Mouse (Mus musculus) intestine, postnatal 0 days (tissue): Measurements from ENCODE around the gene Lrig3. TPM values are rescaled to one million over a fixed set of nuclear protein-coding genes. Genes with fewer than 3 reads are reported as not detected.
A peak's percentile ranks its signal among the peaks of the same experiment; 100 is the strongest.

Experiments used
- ATAC-seq: fragments of 200-750 bp; cut with Nextera tagmentation; 2 replicates; pipeline ENCODE4 v1.8.0; 2017; ENCODE audit warnings: mild to moderate bottlenecking, moderate TSS enrichment, moderate library complexity
- H3K27ac ChIP-seq: fragments of 300-500 bp; sonication (generic); 2 replicates; pipeline ENCODE4 v1.5.1; 2014; ENCODE audit warnings: mild to moderate bottlenecking, low read depth, low read length, moderate library complexity
- H3K27me3 ChIP-seq: fragments of 300-500 bp; sonication (generic); replicated peaks from 2 replicates; pipeline ENCODE4 v1.6.1; 2014; ENCODE audit warnings: low read length, mixed read lengths; ENCODE audit not compliant: control insufficient read depth, insufficient read depth
- H3K36me3 ChIP-seq: fragments of 300-500 bp; sonication (generic); 2 replicates; pipeline ENCODE4 v1.6.1; 2014; ENCODE audit warnings: mild to moderate bottlenecking, moderate library complexity; ENCODE audit not compliant: control insufficient read depth, insufficient read depth
- H3K4me1 ChIP-seq: fragments of 300-500 bp; sonication (generic); replicated peaks from 2 replicates; pipeline ENCODE4 v1.6.1; 2014; ENCODE audit warnings: antibody characterized with exemption, low read length, mixed read lengths; ENCODE audit not compliant: control insufficient read depth, insufficient read depth
- H3K4me2 ChIP-seq: fragments of 300-500 bp; sonication (generic); replicated peaks from 2 replicates; pipeline ENCODE4 v1.6.1; 2014; ENCODE audit warnings: low read depth, mild to moderate bottlenecking, moderate library complexity
- H3K4me3 ChIP-seq: fragments of 300-500 bp; sonication (generic); 2 replicates; pipeline ENCODE4 v1.5.1; 2014; ENCODE audit warnings: low read depth, low read length
- H3K9ac ChIP-seq: fragments of 300-500 bp; sonication (generic); 2 replicates; pipeline ENCODE4 v1.6.1; 2014; ENCODE audit warnings: mild to moderate bottlenecking, low read depth, low read length
- H3K9me3 ChIP-seq: fragments of 300-500 bp; sonication (generic); 2 replicates; pipeline ENCODE4 v1.6.1; 2016; ENCODE audit warnings: mixed run types; ENCODE audit not compliant: control insufficient read depth
- CTCF ChIP-seq: sonication (generic); IDR thresholded peaks from 2 replicates; pipeline ENCODE4 v1.5.1; 2016; ENCODE audit warnings: low read depth, mild to moderate bottlenecking, control low read depth, antibody characterized with exemption, moderate library complexity
- WGBS: fragments of 180-500 bp; shearing (Covaris S2); extraction: QIAGEN DNeasy Blood & Tissue Kit; methylation state at CpG from one replicate; pipeline ENCODE4 v1.1.7; 2014; 5-methylcytosine and 5-hydroxymethylcytosine counted together
- microRNA-seq: library from miRNA; unstranded; fragments of <30 nt; microRNA quantifications from one replicate; pipeline ENCODE4, GENCODE M21; 2016
- polyA plus RNA-seq: library from polyadenylated mRNA; unstranded; fragments of >200 nt; fragmentation: Nextera tagmentation; extraction: Ambion mirVana; gene quantifications from 2 replicates; pipeline ENCODE4 v1.2.1, GENCODE M21; 2015

The Lrig3 gene
- polyA plus RNA-seq, 1 experiment from 2014 or later = 6.7 TPM

DNA sequence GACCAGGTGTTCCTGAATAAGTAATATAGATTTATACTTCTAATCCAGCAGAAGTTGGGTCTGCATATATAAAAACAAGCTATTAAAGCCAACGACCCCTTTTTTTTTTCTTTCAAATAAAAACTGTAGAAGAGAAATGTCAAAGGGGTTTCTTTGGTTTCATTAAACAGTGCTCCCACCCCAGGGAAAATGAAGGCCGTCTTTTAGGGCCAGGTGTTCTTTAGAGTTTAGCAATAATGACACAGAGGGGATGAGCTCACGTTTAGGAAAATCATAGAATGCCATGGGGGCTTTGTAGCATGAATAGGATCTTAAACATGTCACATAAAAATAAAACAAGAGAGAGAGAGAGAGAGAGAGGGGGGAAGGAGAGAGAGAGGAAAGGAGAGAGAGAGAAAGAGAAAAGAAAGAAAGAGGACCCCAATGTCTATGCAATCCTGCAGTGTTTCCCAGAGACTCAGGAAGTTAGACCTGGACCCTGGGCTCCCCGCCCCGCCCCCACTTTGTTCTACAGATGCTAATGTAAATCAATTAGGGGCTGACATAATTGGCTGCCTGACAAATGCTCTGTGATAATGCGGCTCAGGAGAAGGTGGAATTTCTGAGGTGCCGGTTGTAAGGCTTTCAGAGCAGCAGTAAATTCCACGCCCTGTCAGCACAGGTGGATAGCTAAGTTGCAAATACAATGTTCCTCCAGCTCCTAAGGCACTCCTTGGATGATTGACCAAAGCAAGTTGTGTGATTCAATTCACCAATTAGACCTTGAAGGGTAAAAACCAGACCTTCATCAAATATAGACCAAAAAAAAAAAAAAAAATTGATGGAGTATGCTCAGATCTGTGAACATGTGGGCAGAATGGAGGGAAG, 62.8 kb downstream of the Lrig3 start:
- no peaks in the 10 kb centered on the region for H3K27me3 ChIP-seq
- H3K9me3 ChIP-seq = no peaks in the 10 kb centered on the region
- no peak overlapping the region for H3K4me3 ChIP-seq
- no peak for TF ChIP-seq CTCF
- no peak overlapping the region for H3K27ac ChIP-seq
- H3K4me2 ChIP-seq = no peak overlapping the region
- no peak overlapping the region for H3K9ac ChIP-seq
- WGBS = 32% methylated on average over 8 of the region's 8 CpGs
- no peak for ATAC-seq
- H3K36me3 ChIP-seq = no peaks in the 10 kb centered on the region
- H3K4me1 ChIP-seq = no peaks in the 10 kb centered on the region

GRCm38 (mm10) chr10:126029441-126030114, 63.6 kb downstream of the Lrig3 start:
- no peak for TF ChIP-seq CTCF

DNA sequence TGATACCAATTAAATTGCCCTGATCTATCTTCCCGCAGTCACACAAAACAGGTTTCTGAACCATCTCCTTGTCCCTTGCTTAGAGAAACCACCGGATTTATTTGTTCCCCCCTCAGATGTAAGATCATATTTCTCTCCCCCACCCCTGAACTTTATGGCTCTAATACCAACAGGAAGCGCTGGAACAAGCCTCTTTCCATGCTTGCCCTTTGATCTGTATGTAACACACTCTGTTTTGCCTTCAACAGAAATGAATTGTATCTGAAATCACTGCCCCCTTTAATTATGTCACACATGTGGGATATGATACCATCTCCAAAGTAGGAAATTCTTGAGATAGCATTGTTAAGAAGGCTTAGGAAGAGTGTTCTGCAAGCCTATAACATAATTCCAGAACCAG, 90.9 kb downstream of the Lrig3 start:
- Histone ChIP-seq H3K4me2 (no peak overlapping the region), H3K36me3 (no peaks in the 10 kb centered on the region), H3K9ac (no peak overlapping the region), H3K4me1 (peaks cover 5% of the 10 kb centered on the region; the same call in 1 of the 2 replicates), H3K9me3 (no peaks in the 10 kb centered on the region), H3K27ac (no peak overlapping the region), H3K4me3 (no peak overlapping the region), H3K27me3 (no peaks in the 10 kb centered on the region)
- 20% methylated on average over 3 of the region's 3 CpGs for WGBS
- ATAC-seq = no peak
- no peak for TF ChIP-seq CTCF

More at GRCm38 (mm10) chr10:126029441-126030114, 63.6 kb downstream of the Lrig3 start:
- no peak overlapping the region for H3K4me2 ChIP-seq
- H3K36me3 ChIP-seq = no peaks in the 10 kb centered on the region
- no peaks in the 10 kb centered on the region for H3K9me3 ChIP-seq
- WGBS = 72% methylated on average over 7 of the region's 7 CpGs
- no peak overlapping the region for H3K9ac ChIP-seq
- no peak overlapping the region for H3K27ac ChIP-seq
- no peaks in the 10 kb centered on the region for H3K27me3 ChIP-seq
- H3K4me3 ChIP-seq = no peak overlapping the region
- H3K4me1 ChIP-seq = no peaks in the 10 kb centered on the region
- ATAC-seq = no peak

- H3K9ac ChIP-seq = no peak overlapping the region
- no peak overlapping the region for H3K4me2 ChIP-seq
- no peak overlapping the region for H3K27ac ChIP-seq
- peak; percentile 32; the same call in 1 of the 2 replicates for TF ChIP-seq CTCF
- no peaks in the 10 kb centered on the region for H3K9me3 ChIP-seq
- no peak overlapping the region for H3K4me3 ChIP-seq
- no peaks in the 10 kb centered on the region for H3K4me1 ChIP-seq
- H3K36me3 ChIP-seq = no peaks in the 10 kb centered on the region
- WGBS = 87% methylated on average over 4 of the region's 4 CpGs
- ATAC-seq = no peak
- no peaks in the 10 kb centered on the region for H3K27me3 ChIP-seq
Observed at GRCm38 (mm10) chr10:126062812-126063211, 96.8 kb downstream of the Lrig3 start.

Small RNA genes within 50 kb of the gene (microRNA-seq; reads per million reads assigned to microRNA genes)
- not detected for gene Gm22183
